Mouse (Mus musculus) spleen, adult 12 weeks (tissue): ENCODE results near the gene Gm10324.
"Not testable (repeated sequence)": the region's sequence is repeated elsewhere in the genome, so short reads cannot be mapped to it uniquely, and the experiment has no call there.

ENCODE experiments used
- DNase-seq: peaks from one replicate; pipeline ENCODE4 v3.0.0; 2022; ENCODE audit warnings: low spot score

The Gm10324 gene

GRCm38 (mm10) chr13:66119247-66119646 is at the start of gene Gm10324:
TSS of gene Gm10324 (plus strand) at chr13:66119547.
- not testable (repeated sequence) for DNase-seq
